Mouse (Mus musculus): Measurements from ENCODE around the gene Stk4. TPM values are rescaled to one million over a fixed set of nuclear protein-coding genes. Genes with fewer than 3 reads are reported as not detected.

The Stk4 gene
- polyA plus RNA-seq, 1 experiment from 2014 or later, result 20.9 TPM

DNA sequence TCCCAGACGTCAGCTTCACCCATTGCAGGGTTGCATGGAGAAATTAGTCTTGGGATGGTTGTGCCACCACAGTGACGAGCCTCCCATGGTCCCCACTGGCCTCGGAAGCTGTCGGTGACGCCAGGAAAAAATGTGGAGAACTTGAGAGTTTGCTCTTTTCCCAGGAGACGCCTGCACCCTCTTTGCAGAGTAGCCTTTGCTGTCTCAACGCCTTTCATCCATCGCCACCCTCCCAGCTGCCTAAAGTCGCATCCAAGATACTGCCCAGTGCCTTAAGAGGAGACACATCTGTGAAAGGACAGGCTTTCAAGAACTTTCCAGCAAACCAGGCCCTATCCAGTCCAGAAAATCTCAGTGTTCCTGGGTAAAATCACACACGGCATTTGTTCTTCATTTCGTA is 82.2 kb downstream of the Stk4 start:
- no peak overlapping the region for H3K4me3 ChIP-seq (replicated peaks; ENCODE audit: low read length)
- no peaks in the 10 kb centered on the region for H3K4me1 ChIP-seq (ENCODE audit: control insufficient read depth, insufficient read depth, low read length)
- H3K27me3 ChIP-seq (ENCODE audit: control insufficient read depth, insufficient read depth, low read length), result no peaks in the 10 kb centered on the region
- WGBS, result 92% methylated on average over 11 of the region's 11 CpGs
- H3K4me2 ChIP-seq (ENCODE audit: low read depth, low read length), result no peak overlapping the region
- peaks cover 7% of the 10 kb centered on the region; the same call in 1 of the 2 replicates for H3K36me3 ChIP-seq (ENCODE audit: control insufficient read depth, insufficient read depth, low read length)
- ATAC-seq (ENCODE audit: insufficient read depth, low FRiP score), result no peak
- H3K27ac ChIP-seq (ENCODE audit: low read length), result no peak overlapping the region
- H3K9ac ChIP-seq (ENCODE audit: low read length), result no peak overlapping the region
- no peaks in the 10 kb centered on the region for H3K9me3 ChIP-seq (replicated peaks; ENCODE audit: control insufficient read depth, low read length)

- WGBS, result 92% methylated on average over 10 of the region's 10 CpGs
- Histone ChIP-seq H3K4me2 (ENCODE audit: low read depth, low read length) (no peak overlapping the region), H3K27me3 (ENCODE audit: control insufficient read depth, insufficient read depth, low read length) (no peaks in the 10 kb centered on the region), H3K27ac (ENCODE audit: low read length) (no peak overlapping the region), H3K4me1 (ENCODE audit: control insufficient read depth, insufficient read depth, low read length) (no peaks in the 10 kb centered on the region), H3K4me3 (replicated peaks; ENCODE audit: low read length) (no peak overlapping the region), H3K36me3 (ENCODE audit: control insufficient read depth, insufficient read depth, low read length) (peaks cover 7% of the 10 kb centered on the region; the same call in 1 of the 2 replicates), H3K9me3 (replicated peaks; ENCODE audit: control insufficient read depth, low read length) (no peaks in the 10 kb centered on the region), H3K9ac (ENCODE audit: low read length) (no peak overlapping the region)
- no peak for ATAC-seq (ENCODE audit: insufficient read depth, low FRiP score)
Measured at GRCm38 (mm10) chr2:164154007-164154406, 83.9 kb downstream of the Stk4 start.

GRCm38 (mm10) chr2:164156158-164156557 is 86.0 kb downstream of the Stk4 start:
- H3K9ac ChIP-seq (ENCODE audit: low read length), result no peak overlapping the region
- peaks cover 7% of the 10 kb centered on the region; the same call in 1 of the 2 replicates for H3K36me3 ChIP-seq (ENCODE audit: control insufficient read depth, insufficient read depth, low read length)
- H3K27ac ChIP-seq (ENCODE audit: low read length), result no peak overlapping the region
- H3K9me3 ChIP-seq (replicated peaks; ENCODE audit: control insufficient read depth, low read length), result no peaks in the 10 kb centered on the region
- no peak for ATAC-seq (ENCODE audit: insufficient read depth, low FRiP score)
- H3K4me1 ChIP-seq (ENCODE audit: control insufficient read depth, insufficient read depth, low read length), result no peaks in the 10 kb centered on the region
- H3K4me2 ChIP-seq (ENCODE audit: low read depth, low read length), result no peak overlapping the region
- H3K4me3 ChIP-seq (replicated peaks; ENCODE audit: low read length), result no peak overlapping the region
- H3K27me3 ChIP-seq (ENCODE audit: control insufficient read depth, insufficient read depth, low read length), result no peaks in the 10 kb centered on the region
- 85% methylated on average over 7 of the region's 7 CpGs for WGBS

GRCm38 (mm10) chr2:164158838-164159237 is 88.7 kb downstream of the Stk4 start:
- no peak overlapping the region for H3K27ac ChIP-seq (ENCODE audit: low read length)
- no peaks in the 10 kb centered on the region for H3K9me3 ChIP-seq (replicated peaks; ENCODE audit: control insufficient read depth, low read length)
- H3K9ac ChIP-seq (ENCODE audit: low read length), result no peak overlapping the region
- no peaks in the 10 kb centered on the region for H3K36me3 ChIP-seq (ENCODE audit: control insufficient read depth, insufficient read depth, low read length)
- no peak for ATAC-seq (ENCODE audit: insufficient read depth, low FRiP score)
- no peak overlapping the region for H3K4me3 ChIP-seq (replicated peaks; ENCODE audit: low read length)
- H3K27me3 ChIP-seq (ENCODE audit: control insufficient read depth, insufficient read depth, low read length), result no peaks in the 10 kb centered on the region
- 81% methylated on average over 2 of the region's 2 CpGs for WGBS
- H3K4me2 ChIP-seq (ENCODE audit: low read depth, low read length), result no peak overlapping the region
- H3K4me1 ChIP-seq (ENCODE audit: control insufficient read depth, insufficient read depth, low read length), result no peaks in the 10 kb centered on the region

GRCm38 (mm10) chr2:164161515-164162055 is 91.5 kb downstream of the Stk4 start:
- no peak overlapping the region for H3K4me3 ChIP-seq (replicated peaks; ENCODE audit: low read length)
- H3K9me3 ChIP-seq (replicated peaks; ENCODE audit: control insufficient read depth, low read length), result no peaks in the 10 kb centered on the region
- 66% methylated on average over 11 of the region's 11 CpGs for WGBS
- ATAC-seq (ENCODE audit: insufficient read depth, low FRiP score), result no peak
- peaks cover 5% of the 10 kb centered on the region for H3K27me3 ChIP-seq (ENCODE audit: control insufficient read depth, insufficient read depth, low read length)
- H3K4me1 ChIP-seq (ENCODE audit: control insufficient read depth, insufficient read depth, low read length), result no peaks in the 10 kb centered on the region
- H3K36me3 ChIP-seq (ENCODE audit: control insufficient read depth, insufficient read depth, low read length), result no peaks in the 10 kb centered on the region
- H3K9ac ChIP-seq (ENCODE audit: low read length), result no peak overlapping the region
- no peak overlapping the region for H3K4me2 ChIP-seq (ENCODE audit: low read depth, low read length)
- no peak overlapping the region for H3K27ac ChIP-seq (ENCODE audit: low read length)

- ATAC-seq (ENCODE audit: insufficient read depth, low FRiP score), result no peak
- Histone ChIP-seq H3K9ac (ENCODE audit: low read length) (no peak overlapping the region), H3K27me3 (ENCODE audit: control insufficient read depth, insufficient read depth, low read length) (peaks cover 37% of the 10 kb centered on the region), H3K36me3 (ENCODE audit: control insufficient read depth, insufficient read depth, low read length) (no peaks in the 10 kb centered on the region), H3K9me3 (replicated peaks; ENCODE audit: control insufficient read depth, low read length) (no peaks in the 10 kb centered on the region), H3K4me2 (ENCODE audit: low read depth, low read length) (no peak overlapping the region), H3K4me3 (replicated peaks; ENCODE audit: low read length) (no peak overlapping the region), H3K4me1 (ENCODE audit: control insufficient read depth, insufficient read depth, low read length) (peaks cover 8% of the 10 kb centered on the region; the same call in 1 of the 2 replicates), H3K27ac (ENCODE audit: low read length) (no peak overlapping the region)
- WGBS, result 88% methylated on average over 5 of the region's 5 CpGs
Measured at GRCm38 (mm10) chr2:164164941-164165340, 94.8 kb downstream of the Stk4 start.

DNA sequence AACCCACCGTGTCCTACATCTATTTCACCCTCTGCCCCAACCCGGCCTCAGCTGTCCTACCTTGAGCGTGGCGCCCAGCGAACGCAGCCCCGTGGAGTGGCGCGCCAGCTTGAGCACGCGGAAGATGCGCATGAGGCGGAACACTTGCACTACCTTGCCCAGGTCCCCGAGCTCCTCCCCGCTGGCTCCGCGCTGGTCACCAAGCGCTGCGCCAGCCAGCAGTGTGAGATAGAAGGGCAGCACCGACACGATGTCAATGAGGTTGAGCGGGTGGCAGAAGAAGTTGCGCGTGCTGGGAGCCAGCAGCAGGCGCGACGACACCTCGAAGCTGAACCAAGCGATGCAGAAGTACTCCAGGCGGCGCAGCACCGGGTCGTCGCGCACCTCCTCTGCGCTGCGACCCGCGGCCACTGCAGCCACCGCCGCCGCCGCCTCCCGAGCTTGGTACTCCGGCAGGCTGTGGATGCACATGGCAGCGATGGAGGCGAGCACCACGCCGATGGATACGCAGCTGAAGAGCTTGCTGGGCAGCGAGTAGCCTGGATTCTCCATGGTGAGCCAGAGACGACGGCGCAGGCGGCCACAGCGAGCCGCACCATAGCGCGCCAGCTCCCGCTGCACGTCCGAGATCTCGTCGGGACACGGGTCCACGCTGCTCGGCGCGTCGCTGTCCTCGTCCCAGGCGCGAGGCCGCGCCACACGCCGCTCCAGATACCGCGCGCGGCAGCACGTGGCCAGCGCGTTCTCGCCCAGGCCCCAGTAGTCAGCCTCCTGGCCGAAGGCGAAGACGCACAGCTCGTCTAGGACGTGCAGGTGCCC is 97.8 kb downstream of the Stk4 start:
- no peaks in the 10 kb centered on the region for H3K9me3 ChIP-seq (replicated peaks; ENCODE audit: control insufficient read depth, low read length)
- peak overlapping the region; percentile 56 for H3K4me2 ChIP-seq (ENCODE audit: low read depth, low read length)
- no peak overlapping the region for H3K9ac ChIP-seq (ENCODE audit: low read length)
- H3K27ac ChIP-seq (ENCODE audit: low read length), result no peak overlapping the region
- WGBS, result 9% methylated on average over 90 of the region's 90 CpGs
- no peak; the same call in 1 of the 2 replicates for ATAC-seq (ENCODE audit: insufficient read depth, low FRiP score)
- peak overlapping the region; percentile 39 for H3K4me3 ChIP-seq (replicated peaks; ENCODE audit: low read length)
- H3K36me3 ChIP-seq (ENCODE audit: control insufficient read depth, insufficient read depth, low read length), result no peaks in the 10 kb centered on the region
- H3K27me3 ChIP-seq (ENCODE audit: control insufficient read depth, insufficient read depth, low read length), result peaks cover 58% of the 10 kb centered on the region
- H3K4me1 ChIP-seq (ENCODE audit: control insufficient read depth, insufficient read depth, low read length), result peaks cover 15% of the 10 kb centered on the region

GRCm38 (mm10) chr2:164168571-164168946 is 98.4 kb downstream of the Stk4 start:
- Histone ChIP-seq H3K4me1 (ENCODE audit: control insufficient read depth, insufficient read depth, low read length) (peaks cover 15% of the 10 kb centered on the region), H3K27me3 (ENCODE audit: control insufficient read depth, insufficient read depth, low read length) (peaks cover 61% of the 10 kb centered on the region), H3K9ac (ENCODE audit: low read length) (no peak overlapping the region), H3K4me3 (replicated peaks; ENCODE audit: low read length) (peak overlapping the region; percentile 39), H3K27ac (ENCODE audit: low read length) (no peak overlapping the region), H3K4me2 (ENCODE audit: low read depth, low read length) (peak overlapping the region; percentile 56), H3K9me3 (replicated peaks; ENCODE audit: control insufficient read depth, low read length) (no peaks in the 10 kb centered on the region), H3K36me3 (ENCODE audit: control insufficient read depth, insufficient read depth, low read length) (no peaks in the 10 kb centered on the region)
- no peak for ATAC-seq (ENCODE audit: insufficient read depth, low FRiP score)
- 8% methylated on average over 42 of the region's 42 CpGs for WGBS

DNA sequence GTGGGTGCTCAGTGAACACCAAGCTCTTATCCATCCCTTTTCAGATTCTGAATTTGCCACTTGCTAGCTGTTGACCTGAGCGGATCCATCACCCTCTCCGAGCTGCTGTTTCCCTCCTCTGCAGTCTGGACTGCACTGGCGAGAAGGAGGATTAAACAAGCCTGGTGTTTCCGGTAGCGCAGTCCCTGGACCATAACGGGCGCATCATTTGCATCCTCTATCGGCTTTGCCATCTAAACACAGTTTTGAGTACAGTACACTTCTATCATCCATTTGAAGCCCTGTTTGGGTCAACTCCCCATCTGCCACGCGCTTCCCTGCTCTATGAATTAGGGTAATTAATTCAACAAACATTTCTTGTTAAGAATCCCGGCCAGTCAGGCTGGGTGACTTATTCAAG is 100.2 kb downstream of the Stk4 start:
- ATAC-seq (ENCODE audit: insufficient read depth, low FRiP score), result no peak

More for the DNA sequence above, 100.2 kb downstream of the Stk4 start:
- H3K4me3 ChIP-seq (replicated peaks; ENCODE audit: low read length), result no peak overlapping the region
- no peak overlapping the region for H3K4me2 ChIP-seq (ENCODE audit: low read depth, low read length)
- no peak overlapping the region for H3K9ac ChIP-seq (ENCODE audit: low read length)
- H3K4me1 ChIP-seq (ENCODE audit: control insufficient read depth, insufficient read depth, low read length), result peaks cover 19% of the 10 kb centered on the region
- H3K27ac ChIP-seq (ENCODE audit: low read length), result no peak overlapping the region
- H3K9me3 ChIP-seq (replicated peaks; ENCODE audit: control insufficient read depth, low read length), result no peaks in the 10 kb centered on the region
- no peaks in the 10 kb centered on the region for H3K36me3 ChIP-seq (ENCODE audit: control insufficient read depth, insufficient read depth, low read length)
- peaks cover 61% of the 10 kb centered on the region for H3K27me3 ChIP-seq (ENCODE audit: control insufficient read depth, insufficient read depth, low read length)
- WGBS, result 6% methylated on average over 11 of the region's 11 CpGs
